Mouse (Mus musculus) c-Kit-positive CD71-positive TER-119-negative erythroid progenitor cells, embryonic 14.5 days (primary cell): Measurements from ENCODE around the gene Dip2b.

Experiments
- DNase-seq: peaks from one replicate; pipeline ENCODE4 v3.0.0-alpha.2; 2013; ENCODE audit warnings: low read depth

Dip2b gene

DNA sequence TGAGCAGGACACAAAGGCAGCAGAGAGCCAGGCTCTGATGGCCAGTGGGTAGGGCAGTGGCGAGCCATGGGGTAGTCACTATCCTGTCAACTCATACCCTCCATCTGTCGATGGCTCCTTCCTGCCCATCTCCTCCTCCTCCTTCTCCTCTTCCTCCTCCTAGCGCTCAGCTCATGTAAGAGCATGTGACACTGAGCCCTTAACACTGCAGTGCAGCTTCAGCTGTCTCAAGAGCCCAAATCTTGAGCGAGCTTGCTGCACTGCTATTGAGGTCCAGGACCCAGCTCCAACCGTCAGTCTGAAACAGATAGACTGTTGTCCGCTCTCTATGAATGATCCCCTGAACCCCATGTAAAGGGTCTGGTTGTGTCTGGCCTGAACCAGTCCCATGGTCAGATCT is 141.2 kb downstream of the Dip2b start:
- DNase-seq = no peak

DNA sequence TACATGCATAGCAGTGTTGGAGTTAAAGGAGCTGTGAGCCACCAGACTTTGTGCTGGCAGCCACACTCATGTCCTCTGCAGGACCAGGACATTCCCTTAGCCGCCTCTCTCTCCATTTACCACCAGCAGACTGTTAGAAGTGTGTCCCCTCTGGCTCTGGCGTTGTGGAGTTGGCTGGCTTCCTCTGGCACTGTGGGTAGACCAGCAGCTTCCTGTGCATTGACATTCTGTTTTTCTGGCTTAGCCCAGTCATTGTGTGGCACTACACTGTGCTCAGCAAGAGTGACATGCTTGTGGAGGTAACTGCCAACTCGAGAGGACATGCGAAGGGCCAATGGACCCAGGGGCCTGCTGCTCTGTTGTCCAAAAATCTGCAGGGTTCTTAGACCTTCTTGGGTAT is 141.8 kb downstream of the Dip2b start:
- DNase-seq = no peak

DNA sequence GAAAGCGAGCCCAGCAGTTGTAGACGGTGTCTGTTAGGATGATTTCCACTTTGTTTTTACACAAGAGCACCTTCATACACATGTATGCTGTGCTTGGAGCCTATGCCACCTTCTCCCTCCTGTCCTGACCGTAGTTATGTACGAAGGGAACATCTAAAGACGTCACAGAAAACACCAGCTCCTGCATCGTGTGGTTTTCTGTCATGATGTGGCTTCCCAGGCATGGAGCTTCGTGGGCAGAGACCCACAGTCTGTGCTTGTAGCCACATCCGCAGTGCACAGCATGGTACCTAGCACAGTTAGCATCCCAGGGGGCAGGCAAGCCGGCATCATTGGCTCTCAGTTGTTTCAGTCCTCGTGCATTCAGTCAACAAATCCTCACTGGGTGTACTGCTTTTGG is 143.4 kb downstream of the Dip2b start:
- no peak for DNase-seq

DNA sequence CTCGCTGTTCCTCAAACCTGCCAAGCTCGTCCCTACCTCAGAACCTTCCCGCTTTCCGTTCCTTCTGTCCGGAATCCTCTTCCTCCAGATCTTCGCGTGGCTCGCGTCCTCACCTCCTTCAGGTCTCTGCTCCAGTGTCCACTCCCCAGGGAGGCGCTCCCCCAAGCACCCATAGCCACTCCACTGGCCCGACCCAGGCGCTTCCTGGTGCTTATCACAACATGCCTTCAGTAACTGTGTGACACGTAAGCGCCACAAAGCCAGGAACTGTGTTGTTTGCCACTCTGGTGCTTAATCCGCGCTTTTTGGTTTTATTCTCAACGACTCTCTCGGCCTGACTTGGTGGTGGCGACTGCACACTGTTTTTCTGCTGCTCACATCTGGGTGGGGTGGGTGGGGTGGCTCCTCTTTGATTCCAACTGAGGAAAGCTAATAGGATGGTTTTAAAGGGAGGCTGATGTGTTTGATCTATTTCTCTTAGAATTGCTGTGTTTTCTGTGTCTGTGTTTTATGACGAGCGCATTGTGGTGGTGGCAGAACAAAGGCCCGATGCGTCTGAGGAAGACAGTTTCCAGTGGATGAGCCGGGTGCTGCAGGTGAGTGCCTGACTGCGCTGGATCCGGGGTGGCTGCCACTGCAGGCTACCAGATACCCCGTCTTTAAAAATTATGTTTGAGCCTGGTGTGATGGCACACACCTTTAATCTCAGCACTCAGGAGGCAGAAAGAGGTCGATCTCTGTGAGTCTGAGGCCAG is 144.2 kb downstream of the Dip2b start:
- no peak for DNase-seq

DNA sequence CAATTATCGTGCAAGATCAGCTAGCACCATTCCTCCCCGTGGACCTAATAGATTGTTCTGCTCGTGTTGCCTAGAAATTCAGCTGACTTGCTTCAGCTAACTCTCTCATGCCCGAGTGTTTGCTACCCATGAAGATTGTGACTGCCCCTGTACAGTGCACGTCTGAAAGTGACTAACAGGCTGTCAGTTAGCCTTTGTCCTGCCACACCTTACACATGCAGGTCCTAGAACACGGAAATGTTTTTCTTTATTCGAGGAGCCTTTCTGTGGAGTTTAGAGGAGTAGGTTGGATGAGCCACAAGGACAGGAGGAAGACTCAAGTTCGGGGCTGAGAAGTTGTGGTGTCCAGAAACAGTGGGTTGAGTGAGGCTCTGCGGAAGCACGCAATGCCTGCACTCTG is 145.0 kb downstream of the Dip2b start:
- DNase-seq = no peak

DNA sequence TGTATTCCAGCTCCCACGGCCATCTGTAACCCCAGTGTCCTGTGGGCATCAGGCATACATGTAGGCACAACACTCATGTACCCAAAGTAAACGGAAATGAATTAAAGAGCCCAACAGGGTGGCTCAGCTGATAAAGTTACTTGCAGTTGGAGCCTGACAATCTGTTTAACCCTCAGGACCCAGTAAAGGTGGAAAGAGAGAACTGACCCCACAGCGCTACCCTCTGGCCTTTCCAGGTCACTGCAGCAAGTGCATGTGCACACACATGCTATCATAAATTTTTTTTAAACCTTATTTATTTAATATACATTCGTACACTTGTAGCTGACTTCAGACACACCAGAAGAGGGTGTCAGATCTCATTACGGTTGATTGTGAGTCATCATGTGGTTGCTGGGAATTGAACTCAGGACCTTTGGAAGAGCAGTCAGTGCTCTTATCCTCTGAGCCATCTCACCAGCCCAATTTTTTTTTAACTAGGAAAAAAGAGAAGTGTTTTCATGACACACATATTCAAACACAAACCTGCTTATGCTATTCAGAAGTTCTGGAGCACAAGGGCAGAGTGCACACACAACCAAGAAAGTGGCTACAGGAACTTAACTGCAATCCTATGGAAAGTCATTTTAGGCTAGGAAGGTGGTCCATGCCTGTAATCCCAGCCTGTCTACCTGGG is 146.5 kb downstream of the Dip2b start:
- peak; percentile 20 for DNase-seq

DNA sequence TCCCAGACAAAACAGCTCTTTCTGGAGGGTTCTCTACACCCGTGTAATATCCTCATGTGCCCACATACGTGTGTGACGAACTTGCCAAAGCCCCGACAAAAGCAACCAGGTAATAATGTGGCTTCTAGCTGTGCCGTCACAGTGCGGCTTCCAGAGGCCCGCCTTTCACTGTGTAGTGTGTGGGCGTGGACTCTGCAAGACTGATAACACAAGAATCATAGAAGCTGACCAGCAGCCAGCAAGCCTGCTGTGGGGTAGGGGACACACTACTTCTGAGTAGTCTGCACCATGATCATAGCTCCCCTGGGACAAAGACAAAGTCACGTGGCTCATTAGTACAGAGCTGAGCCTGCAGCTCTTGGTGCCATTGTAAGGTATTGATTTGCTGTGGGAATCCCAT is 147.8 kb downstream of the Dip2b start:
- no peak for DNase-seq

DNA sequence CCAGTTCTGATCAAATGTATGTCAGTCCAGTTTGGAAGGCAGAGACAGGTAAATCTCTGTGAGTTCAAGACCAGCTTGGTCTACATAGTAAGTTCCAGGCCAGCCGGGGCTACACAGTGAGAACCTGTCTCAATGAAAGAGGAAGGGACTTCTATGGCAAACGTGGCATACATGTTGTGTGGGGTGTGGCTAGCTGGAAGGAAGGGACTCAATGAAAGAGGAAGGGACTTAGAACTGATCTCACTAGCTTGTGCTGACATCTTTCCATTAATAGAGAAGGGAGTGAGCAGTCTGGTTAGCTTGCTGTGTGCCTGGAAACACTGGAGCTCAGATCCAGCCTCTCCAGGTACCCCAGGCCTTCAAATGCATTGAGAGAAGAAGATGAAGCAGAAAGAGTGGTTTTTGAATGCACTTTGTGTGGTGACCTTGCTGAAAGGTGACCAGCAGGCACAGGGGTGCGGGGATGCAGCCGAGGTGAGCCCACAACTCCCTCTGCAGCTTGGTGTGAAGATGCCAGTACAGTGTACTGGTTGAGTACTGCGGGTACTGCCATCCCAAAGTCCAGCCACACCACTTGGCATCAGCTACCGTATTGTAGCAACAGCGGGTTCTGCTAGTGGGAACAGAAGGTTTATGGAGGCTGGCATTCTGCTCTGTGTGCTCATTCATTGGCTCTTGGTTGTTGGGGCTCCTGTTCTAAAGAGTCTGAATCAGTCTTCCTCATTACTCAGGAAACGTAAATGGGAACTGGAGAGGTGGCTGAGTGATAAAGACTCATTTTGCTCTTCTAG is 148.6 kb downstream of the Dip2b start:
- DNase-seq = no peak

DNA sequence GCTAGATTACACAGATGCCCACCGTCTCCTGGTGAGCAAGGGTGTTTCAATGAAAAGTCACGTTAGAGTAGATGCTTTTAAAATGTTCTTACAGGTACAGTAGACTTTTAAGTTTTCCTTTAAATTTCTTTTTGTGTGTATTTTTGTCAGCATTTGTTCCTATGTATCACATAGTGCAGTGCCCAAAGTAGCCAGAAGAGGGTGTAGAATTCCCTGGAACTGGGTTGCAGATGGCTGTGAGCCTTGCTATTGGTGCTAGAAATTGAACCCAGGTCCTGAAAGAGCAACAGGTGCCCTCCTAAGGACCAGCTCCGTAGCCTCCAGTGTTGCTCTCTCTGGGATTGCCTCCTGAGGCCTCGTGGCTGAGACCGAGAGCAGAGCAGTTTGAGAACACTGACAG is 150.1 kb downstream of the Dip2b start:
- DNase-seq = no peak

DNA sequence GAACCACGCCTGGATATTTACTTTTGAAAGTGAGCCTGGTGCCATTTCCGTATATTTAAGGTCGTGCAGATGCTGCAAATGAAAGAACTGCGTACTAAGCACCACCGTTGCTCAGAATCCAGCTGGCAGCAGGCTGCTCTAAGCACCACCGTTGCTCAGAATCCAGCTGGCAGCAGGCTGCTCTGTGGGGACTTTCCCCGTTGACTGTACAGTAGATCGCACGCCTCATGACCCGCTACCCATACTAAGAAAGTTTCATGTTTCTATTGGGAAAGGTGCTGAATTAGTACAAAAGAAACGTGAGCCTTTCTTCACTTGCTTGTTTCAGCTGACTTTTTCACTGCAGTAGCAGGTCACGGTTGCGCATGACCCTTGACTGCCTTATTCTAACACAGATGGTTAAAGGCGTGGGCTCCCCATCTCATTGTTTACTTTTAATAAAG is 150.5 kb downstream of the Dip2b start:
- DNase-seq = no peak

DNA sequence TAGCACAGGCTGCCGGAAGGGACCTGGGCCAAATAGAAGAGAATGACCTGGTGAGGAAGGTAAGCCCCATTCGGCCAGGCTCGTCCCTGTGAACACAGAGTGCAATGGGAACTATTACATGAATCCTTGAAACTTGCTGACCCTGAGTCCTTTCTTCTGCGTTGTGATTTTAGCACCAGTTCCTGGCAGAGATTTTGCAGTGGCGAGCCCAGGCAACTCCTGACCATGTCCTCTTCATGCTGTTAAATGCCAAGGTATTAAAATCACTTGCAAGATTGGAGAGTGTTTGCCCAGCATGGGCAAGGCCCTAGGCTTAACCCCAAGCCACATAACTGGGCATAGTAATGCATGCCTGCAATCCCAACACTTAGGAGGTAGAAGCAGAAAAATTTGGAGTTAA is 151.6 kb downstream of the Dip2b start:
- no peak for DNase-seq

DNA sequence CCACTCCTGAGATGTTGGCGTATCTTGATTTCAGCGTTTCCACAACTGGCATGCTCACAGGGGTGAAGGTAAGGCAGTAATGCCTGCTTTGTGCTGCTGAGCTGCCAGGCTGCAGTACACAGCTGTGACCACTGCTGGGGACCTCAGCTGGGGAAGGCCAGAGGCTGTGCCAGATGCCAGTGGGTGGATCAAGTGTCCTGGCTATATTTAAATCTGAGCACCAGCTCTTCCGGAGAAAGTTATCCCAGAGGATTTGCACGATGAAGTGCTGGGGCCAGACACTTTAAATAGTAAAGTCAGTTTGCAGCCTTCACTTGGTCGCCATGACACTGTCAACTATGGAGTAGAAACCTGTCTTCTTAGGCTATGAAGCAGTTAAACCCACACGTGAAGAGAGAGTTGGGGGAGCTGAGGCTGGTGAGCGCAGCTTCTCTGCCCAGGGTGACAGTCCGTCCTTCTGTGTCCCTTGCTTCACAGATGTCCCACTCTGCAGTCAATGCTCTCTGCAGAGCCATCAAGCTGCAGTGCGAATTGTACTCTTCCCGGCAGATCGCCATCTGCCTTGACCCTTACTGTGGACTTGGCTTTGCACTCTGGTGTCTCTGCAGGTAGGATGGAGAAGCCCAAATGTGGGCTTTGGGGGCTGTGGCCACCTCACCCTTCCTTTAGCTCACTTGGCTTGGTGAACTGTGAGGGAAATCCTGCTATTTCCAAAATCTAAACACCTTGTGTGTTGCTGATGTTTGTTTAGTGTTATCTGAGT is 160.7 kb downstream of the Dip2b start:
- DNase-seq = no peak

DNA sequence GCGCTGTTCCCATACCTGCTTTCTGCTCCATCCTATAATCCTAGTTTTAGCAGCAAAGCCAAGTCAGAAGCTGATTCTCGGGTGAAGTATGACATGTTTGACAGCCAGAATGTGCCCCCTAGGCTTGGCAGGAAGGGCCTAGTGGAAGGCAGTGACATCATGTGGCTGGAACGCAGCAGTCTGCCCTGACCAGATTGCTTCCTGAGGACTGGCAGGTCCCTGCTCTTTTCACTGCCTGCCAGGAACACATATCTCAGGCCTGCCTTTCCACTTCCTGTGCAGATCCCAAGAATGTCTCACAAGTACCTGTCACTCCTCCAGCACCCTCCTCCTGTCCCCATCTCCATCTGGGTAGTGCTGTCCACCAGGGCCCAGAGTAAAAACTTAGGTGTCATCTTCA is 161.3 kb downstream of the Dip2b start:
- no peak for DNase-seq

DNA sequence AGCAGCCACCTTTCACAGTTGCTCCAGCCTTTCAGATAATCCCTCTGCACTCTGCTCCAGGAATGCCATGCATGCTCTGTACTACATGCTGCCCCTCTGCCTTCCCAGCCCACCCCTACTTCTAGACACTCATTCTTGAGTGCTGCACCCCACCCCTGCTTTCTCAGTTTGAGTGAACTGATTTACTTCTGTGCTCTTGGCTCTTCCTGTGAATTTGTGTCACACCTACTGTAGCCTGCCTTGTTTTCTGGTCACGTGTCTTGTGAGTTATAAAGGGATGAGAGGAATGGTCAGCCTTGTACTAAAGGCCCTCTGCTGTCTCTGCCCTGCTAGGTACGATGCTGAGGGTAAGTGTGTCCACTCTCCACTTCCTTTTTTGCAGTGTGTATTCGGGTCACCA is 163.3 kb downstream of the Dip2b start:
- no peak for DNase-seq

DNA sequence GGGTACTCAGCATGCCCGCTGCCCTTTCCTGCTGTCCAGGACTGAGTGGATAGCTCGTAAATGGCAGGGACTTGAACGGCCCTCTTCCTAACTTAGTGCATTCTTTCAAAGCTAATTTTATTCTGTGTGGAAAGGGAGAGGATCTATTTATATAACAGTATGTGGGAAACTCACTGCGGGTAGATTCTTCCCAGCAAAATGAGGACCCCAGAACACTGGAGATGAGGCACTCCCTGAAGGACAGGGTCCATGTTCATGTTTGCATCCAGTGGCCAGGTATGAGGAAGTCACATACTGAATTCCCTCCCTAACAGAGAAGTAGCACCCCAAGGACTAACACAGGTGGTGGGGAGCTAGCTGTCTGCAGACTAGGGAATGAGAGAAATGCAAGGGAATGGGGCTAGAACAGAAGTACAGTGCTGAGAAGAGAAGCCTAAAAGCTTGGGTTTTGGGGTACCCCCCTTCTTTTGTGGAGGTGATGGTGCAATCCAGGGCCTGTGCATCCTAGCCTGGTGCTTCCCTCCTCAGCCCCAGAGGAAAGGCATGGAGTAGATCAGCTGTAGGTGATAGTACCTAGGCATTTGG is 164.1 kb downstream of the Dip2b start:
- DNase-seq = no peak

DNA sequence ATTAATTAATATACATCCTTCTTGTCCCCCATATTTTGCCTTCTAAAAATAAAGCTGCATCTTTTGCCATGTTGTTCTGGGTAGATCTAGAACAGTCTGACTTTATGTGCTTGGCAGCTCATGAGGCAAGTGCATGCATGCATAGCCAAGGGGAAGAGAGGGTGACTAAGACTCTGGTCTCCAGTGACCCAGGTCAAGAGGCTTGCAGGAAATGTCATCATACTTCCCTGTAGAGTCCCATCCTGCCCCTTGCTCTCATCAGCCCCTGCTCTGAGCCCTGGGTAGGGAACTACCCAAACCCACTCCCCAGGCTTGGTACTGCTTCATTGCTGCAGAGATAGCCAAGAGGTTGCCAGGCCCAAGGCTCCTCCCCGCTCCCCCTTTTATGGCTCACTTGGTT is 166.1 kb downstream of the Dip2b start:
- no peak for DNase-seq

DNA sequence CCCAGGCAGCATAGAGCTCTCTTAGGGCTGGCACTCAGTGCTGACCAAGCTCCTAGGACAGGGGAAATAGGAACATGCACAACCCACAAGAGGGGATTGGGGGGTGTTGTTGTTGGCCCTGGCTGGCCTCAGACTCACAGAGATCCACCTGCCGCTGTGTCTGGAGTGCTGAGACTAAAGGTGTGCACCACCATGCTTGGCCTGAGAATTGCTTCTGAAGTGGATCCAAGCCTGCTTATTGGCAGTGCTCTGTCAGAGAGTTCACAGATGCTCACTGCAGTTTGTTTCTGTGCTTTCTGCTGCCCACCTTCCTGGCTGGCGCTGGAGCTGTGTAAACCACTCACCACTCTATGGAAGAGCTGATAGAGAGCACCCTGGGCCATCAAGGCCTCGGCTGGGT is 171.5 kb downstream of the Dip2b start:
- no peak for DNase-seq

DNA sequence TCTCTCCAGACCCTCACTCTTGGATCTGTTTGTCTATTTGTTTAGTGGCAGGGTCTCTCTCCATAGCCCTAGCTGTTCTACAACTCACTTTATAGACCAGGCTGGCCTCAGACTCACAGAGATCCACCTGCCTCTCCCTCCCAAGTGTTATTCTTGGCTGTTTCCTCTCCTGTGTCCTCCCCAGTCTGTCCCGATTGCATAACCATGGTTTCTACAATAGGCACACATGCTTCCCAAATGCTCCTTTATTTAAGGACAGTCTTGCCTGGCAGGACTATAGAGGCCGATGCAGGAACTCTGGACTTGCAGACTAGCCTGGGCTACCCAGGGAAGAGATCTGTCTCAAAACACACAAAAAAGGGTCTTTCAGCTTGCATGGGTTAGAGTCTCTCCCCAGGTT is 174.9 kb downstream of the Dip2b start:
- DNase-seq = no peak

DNA sequence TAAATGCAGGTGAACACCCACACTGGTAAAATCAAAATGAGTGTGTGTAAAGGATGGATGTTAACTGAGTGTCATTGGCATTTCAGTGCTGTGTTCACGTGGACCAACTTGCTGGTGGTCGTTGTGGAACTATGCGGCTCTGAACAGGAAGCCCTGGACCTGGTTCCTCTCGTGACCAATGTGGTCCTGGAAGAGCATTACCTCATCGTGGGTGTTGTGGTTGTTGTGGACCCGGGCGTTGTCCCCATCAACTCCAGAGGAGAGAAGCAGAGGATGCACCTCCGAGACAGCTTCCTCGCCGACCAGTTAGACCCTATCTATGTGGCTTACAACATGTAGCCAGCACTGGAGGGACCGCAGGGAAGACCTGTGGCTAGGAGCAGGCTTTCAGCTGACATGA is 176.6 kb downstream of the Dip2b start:
- DNase-seq = no peak

DNA sequence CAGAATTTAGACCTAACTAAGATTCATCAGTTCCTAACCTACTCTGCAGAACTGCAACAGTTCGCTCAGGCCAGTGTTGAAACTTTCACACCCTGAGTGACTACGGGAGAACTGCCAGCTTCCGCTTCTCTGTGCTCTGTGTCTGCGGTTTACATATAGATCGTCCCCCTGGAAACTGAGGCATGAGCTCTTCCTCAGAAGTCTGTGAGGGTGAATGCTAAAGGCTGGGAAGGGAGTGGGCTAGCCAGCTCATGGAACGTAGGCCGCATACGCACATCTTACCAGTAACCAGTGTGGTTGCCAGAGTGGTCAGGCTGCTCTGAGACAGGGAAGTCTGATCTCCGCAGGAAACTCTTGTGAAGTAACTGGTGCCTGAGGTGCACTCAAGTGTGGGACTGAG is 177.7 kb downstream of the Dip2b start:
- no peak for DNase-seq

DNA sequence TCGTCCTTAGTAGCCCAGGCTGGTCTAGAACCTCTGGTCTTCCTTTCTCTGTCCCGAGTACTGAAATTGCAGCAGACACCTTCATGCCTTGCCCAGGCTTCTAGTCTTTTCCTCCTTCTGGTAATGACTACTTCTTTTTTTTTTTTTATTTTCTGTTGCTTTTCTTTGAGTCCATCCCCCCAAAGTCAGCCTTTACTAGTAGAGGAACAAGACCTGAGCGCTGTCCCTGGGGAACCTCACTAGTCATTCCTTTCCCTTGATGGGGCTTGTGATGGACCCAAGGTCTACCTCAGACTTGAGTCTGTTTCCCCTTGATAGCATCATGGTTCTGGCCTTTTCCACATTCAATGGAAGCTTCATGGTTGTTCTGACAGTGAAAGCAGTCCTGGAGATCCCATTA is 179.6 kb downstream of the Dip2b start:
- no peak for DNase-seq

DNA sequence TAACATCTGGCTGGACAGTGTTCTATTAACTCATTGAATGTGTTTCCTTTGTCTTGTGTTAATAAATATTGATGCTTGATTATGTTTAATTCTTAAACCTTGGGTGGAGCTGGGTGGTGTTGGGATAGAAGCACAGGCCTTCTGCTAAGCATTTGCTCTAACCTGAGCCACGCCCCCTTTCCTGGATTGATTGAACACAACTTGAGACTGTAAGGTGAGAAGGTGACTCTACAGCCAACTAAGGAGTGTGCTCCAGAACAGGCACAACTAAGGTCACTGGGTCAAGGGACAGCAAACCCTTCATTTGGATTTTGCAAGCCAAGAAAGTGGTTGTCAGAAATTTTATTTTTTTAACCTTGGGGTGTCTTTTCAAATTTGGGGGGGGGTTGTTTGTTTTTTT is 180.9 kb downstream of the Dip2b start:
- no peak for DNase-seq
